Mouse (Mus musculus) spleen, postnatal 4 days (tissue): ENCODE results near the gene Gm21954.

ENCODE experiments used
- DNase-seq, 2 experiments: peaks; one replicate each; pipeline ENCODE4 v3.0.0; 2022; ENCODE audit warnings: low spot score in 2 of 2

Gene Gm21954

DNA sequence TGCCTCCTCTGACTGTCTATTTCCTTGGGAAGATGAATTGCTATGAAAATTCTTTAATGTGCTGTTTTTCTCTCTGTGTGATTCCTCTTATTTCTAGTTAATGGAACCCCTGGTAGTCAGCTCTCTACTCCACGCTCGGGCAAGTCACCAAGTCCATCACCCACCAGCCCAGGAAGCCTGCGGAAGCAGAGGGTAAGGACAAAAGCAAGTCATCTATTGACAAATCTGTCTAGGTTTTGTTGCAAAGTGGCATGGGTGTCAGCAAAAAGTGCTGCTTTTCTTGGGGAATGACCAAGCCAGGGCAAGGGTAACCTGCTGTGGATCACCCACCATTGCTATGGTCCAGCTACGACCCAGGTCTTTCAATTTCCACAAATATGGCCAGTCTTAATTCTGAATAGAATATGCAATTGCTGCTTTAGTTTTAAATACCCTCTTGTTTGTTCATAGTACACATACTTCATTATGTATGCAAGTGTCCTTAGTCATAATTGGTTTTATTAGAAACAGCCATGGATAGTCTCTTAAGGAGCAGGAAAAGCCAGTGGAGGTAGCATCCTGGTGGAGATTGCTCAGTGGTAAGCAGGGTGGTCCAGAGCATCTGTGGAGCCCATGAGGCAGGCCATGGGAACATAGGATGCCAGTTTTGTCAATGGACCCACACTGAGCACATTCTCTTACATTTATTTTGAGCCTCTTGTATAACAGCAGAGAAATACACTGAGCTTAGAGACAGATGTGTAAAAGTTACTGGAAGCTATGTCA, 8.9 kb downstream of the Gm21954 start:
- DNase-seq: no peak

GRCm38 (mm10) chr3:55461685-55462655, 10.0 kb downstream of the Gm21954 start:
- DNase-seq: no peak

DNA sequence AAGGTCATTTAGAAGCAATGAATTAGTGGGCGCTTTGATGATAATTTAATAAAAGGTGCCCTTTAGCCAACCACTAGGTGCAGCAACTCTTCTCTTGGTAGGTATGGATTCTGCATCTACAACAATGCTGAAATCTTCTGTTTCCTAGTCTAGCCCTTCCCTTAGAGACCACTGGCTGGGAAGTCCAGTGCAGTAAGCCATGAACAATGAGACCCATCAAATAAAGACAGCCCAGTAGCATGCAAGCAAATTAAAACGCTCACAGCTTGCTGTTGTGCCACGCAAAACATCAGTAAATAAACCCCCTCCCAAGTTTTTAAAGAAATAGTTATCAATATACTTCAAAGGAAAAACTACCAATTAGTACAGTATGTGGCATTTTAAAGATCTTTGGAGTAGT, 10.9 kb downstream of the Gm21954 start:
- no peak for DNase-seq

DNA sequence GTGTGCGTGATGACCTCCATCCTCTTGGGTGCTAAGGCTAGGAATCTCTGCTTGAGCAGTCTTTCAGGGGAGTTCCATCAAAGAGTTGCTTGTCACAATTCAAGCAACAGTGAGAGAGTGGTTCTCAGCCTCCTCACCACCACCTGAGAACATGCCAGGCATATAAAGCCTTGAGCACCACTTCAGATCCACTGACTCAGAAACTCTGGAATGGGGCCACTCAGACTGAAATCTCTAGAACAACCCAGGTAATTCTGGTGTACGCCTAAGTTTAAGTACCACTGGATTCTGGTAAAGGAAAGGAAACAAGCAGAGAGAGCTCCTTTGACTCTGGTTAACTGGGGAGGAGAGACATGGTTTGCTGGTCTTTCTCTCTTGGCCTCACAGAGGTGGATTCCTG, 19.5 kb downstream of the Gm21954 start:
- no peak for DNase-seq

- DNase-seq: no peak
Observed at GRCm38 (mm10) chr3:55451877-55452276, 20.1 kb downstream of the Gm21954 start.

DNA sequence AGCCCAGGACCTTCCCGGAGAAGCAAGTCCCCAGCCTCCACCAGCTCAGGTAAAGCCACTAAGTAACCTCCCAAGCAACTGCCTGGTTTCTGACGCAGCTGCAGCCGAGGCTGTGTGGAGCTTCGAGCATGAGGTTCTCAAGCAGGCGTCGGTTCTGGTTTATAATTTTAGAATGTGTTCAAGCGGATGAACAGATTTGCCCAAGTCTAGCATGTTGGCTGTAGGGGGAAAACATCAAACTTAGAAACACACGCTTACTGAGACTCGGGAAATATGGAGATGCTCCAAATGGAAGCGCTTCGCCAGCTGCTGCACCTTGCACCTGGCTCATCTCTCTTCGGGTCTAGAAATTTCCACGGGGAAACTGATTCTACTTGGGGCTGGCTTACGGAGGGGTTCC, 21.0 kb downstream of the Gm21954 start:
- DNase-seq: no peak

GRCm38 (mm10) chr3:55449148-55449547, 22.9 kb downstream of the Gm21954 start:
- no peak for DNase-seq

DNA sequence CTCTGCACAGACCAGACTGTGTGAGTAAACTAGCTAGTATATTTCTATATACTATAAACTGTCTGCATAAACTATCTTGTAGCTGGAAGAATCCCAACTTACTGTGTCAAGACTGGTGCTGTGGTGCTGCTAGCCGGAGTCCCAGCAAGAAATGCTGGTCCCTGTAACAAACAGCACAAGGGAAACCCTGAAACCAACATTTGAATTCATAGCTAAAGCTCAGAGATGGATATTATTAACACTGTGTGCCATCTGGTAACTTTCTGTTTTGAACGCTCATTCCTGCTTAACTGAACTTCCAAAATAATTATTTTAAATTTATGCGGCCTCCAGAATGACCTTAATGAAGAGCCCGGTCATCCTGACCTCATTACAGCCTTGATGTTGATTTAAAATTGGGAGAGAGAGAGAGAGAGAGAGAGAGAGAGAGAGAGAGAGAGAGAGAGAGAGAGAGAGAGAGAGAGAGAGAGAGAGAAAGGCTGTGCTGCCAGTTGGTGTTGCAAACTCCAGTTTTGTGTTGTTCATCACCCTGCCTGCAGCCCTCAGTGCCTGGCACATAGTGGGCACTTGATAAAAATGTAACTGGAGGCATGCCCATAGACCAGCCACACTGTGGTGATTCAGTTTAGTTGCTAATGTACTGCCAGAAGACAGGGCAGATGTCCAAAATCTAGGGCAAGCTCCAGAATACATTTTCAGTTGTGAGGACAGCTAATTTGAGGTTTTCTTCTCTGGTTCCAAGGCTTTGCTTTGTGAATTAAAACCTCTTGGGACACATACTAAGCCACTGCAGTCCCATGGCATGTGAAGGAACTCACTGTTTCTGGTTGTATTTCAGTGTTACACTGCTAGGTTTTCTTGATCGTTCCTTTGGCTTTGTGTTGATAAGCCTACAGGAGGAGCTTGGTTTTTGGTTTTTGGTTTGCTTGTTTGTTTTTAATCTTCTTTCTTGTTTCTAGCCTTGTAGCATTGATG, 24.2 kb downstream of the Gm21954 start:
- DNase-seq: no peak

GRCm38 (mm10) chr3:55446681-55447080, 25.3 kb downstream of the Gm21954 start:
- DNase-seq: no peak

- no peak for DNase-seq
Observed at GRCm38 (mm10) chr3:55443725-55444124, 28.3 kb downstream of the Gm21954 start.

DNA sequence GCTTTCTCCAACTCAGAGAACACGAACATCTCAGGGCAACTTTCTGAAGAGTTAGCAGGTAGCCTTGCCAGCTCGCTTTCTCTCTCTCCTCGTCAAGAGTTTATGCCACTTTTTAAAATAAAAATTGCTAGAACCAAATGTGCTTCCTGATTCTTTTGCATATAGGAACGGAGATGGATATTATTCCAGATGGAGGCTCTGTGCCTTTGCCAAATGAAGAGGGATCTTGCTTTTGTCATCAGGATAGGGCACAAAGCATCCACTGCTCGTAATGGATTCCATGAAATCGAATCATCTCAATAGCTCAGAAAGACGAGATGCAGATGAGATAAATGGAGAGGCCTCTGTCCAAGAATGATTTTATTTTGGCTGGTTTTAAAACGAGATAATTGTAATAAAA, 28.7 kb downstream of the Gm21954 start:
- DNase-seq: no peak

GRCm38 (mm10) chr3:55442012-55442645, 29.9 kb downstream of the Gm21954 start:
- DNase-seq: no peak

GRCm38 (mm10) chr3:55440342-55440741, 31.7 kb downstream of the Gm21954 start:
- DNase-seq: no peak

GRCm38 (mm10) chr3:55438824-55439446, 33.1 kb downstream of the Gm21954 start:
- no peak for DNase-seq

DNA sequence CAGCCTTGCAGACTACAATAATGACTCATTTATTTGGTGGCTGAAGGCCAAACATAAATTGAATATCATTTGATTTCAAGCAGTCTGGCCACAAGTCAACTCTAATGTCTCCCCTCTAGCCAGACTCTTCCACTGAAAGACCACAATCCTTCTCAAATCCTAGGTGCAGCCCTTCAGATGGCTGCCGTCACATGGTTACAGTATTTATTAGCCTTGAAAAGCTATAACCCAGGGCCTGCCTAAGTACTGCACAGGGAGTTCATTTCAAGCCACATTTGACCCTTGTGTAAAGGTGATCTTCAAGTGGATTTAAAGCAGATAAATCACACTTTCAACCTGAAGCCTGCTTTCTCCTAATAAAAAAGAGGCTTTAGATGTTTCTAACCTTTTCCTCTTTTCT, 37.7 kb downstream of the Gm21954 start:
- no peak for DNase-seq

DNA sequence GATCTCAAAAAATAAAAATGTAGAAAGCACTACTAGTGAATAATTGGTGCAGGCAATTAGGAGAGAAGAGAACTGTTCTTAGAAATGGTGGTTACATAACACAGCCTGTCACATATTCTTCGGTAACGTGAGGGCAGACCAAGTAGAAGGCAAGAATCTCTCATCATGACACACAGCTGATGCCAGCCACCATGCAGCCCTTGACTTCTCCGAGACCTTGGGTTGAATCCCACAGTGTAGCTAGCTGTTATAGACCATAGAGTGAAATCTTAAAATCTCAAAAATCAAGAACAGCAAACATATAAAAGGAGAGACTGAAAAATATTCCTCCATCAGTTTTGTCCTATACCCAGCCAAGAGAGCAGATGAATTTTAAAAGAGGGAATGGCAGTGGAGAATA, 40.8 kb downstream of the Gm21954 start:
- no peak for DNase-seq

GRCm38 (mm10) chr3:55430022-55430549, 41.9 kb downstream of the Gm21954 start:
- DNase-seq: no peak

- DNase-seq: no peak
Observed at GRCm38 (mm10) chr3:55423640-55424397, 48.2 kb downstream of the Gm21954 start.

- DNase-seq: no peak
Observed at GRCm38 (mm10) chr3:55420436-55421083, 51.5 kb downstream of the Gm21954 start.
